Mouse (Mus musculus): ENCODE data around the gene Piwil4.

The Piwil4 gene

GRCm38 (mm10) chr9:14668382-14668781, 72.2 kb downstream of the Piwil4 start:
- DNase-seq (ENCODE audit: low spot score in 2 of 2) = no peak

DNA sequence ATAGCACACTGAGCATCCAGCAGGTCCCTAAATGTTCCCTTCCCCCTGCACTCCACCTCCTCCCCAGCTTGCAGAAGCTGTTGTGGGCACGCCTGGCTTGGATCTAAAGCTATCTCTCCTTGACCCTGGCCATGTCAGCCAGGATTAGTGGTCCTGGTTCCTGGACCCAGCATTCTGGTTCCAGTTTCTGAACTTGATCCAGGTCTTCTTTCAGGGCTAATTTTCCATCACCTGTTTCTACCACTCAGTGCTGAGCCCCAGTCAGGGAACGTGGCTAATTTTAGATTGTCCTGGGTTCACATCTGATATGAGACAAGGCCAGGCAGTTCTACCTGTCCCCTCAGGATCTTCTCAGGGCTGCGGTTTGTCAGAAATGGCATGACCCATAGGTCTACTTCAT, 74.5 kb downstream of the Piwil4 start:
- DNase-seq (ENCODE audit: low spot score in 2 of 2) = no peak

DNA sequence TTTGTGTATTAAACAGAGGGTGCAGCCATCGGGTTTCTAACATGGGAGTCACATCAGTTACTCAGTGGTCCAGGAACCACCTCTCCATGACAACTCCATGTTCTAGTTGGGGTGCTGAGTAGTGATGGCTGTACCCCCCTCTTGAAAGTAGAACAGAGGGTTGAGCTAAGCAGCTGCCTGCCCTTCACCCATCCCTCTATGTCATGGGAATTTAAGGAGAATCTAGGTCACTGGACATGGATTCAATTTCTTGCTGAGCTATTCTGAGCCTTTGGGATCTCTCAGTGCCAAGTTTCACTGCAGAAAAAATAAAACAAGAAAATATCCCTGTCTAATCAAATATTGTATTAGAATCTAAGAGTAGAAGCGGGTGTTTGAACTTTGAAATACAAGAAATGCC, 76.9 kb downstream of the Piwil4 start:
- DNase-seq (ENCODE audit: low spot score in 2 of 2) = no peak

- DNase-seq (ENCODE audit: low spot score in 2 of 2) = no peak
Measured at GRCm38 (mm10) chr9:14662876-14663275, 77.7 kb downstream of the Piwil4 start.

GRCm38 (mm10) chr9:14662138-14662537, 78.4 kb downstream of the Piwil4 start:
- no peak for DNase-seq (ENCODE audit: low spot score in 2 of 2)

GRCm38 (mm10) chr9:14657926-14658325, 82.6 kb downstream of the Piwil4 start:
- DNase-seq (ENCODE audit: low spot score in 2 of 2) = no peak

GRCm38 (mm10) chr9:14654010-14654409, 86.5 kb downstream of the Piwil4 start:
- DNase-seq (ENCODE audit: low spot score in 2 of 2) = no peak

DNA sequence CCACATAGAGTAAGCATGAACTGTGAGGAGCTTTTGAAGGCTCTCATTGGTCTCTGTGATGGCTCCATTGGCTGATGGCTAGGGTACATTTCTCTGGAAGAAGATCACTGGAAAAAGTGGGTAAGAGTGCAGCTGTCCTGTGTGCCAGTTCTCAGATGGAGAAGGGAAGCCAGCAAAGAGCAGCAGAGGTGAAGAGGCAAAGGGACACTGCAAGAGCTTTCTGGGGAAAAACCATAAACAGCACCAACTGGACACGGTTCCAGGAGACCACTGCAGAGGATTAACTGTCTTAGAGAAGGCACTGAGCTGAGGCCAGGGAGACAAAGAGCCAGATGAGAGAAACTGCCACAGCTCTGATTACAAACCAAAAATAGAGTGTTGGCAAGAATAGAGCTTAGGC, 87.8 kb downstream of the Piwil4 start:
- no peak for DNase-seq (ENCODE audit: low spot score in 2 of 2)

DNA sequence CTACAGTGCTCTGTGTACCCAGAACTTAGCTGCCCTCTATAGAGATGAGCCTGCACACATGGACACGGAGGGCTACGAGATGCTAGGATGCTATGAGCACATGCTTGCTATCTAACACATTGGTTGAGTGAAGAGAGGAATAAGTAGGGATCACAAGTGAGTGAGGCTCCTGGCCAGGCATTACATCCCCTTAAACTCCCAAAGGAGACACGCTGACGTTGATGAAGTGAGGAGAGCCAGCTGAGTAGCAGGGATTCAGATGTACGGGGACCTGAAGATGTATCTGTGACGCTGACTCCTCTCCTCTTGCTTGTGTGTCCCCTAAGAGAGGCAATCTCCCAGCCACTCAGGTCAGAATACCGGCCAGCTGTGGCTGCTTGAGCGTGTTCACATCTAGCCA, 92.7 kb downstream of the Piwil4 start:
- no peak for DNase-seq (ENCODE audit: low spot score in 2 of 2)

- DNase-seq (ENCODE audit: low spot score in 2 of 2) = no peak
Measured at GRCm38 (mm10) chr9:14646641-14647040, 93.9 kb downstream of the Piwil4 start.

All from spleen, postnatal 36 days (tissue).